8 mouse cellular contexts compared by ENCODE assay signal in genomic region chr2:164939106-164939505, GRCm38 (mm10). TPM values are rescaled to one million over a fixed set of nuclear protein-coding genes. Genes with fewer than 3 reads are reported as not detected.
DNase-seq lines count a peak whose midpoint lies in the region; ATAC-seq and TF ChIP-seq lines count a peak whose summit lies in the region.

No protein-coding gene starts in this region.

- peak overlapping the region; percentile 80 for H3K27ac ChIP-seq in hindbrain, postnatal 0 days
- peak overlapping the region; percentile 87 for H3K27ac ChIP-seq in neural tube, embryonic 14.5 days (ENCODE audit: low read depth, low read length)

- peaks cover 61% of the 10 kb centered on the region for H3K4me1 ChIP-seq in megakaryocyte, embryonic 14.5 days
- H3K4me1 ChIP-seq in hindbrain, postnatal 0 days (ENCODE audit: insufficient read depth, low read length) = peaks cover 7% of the 10 kb centered on the region
- H3K4me1 ChIP-seq in neural tube, embryonic 14.5 days (ENCODE audit: control insufficient read depth, insufficient read depth, low read length) = peaks cover 21% of the 10 kb centered on the region

- peak overlapping the region; percentile 82 for H3K4me3 ChIP-seq in megakaryocyte, embryonic 14.5 days (replicated peaks)
- H3K4me3 ChIP-seq in hindbrain, postnatal 0 days (ENCODE audit: low read length) = peak overlapping the region; percentile 34
- H3K4me3 ChIP-seq in neural tube, embryonic 14.5 days (ENCODE audit: low read depth, low read length) = peak overlapping the region; percentile 22

- H3K27me3 ChIP-seq in megakaryocyte, embryonic 14.5 days (replicated peaks) = peaks cover 93% of the 10 kb centered on the region
- H3K27me3 ChIP-seq in hindbrain, postnatal 0 days (ENCODE audit: insufficient read depth, low read length) = no peaks in the 10 kb centered on the region
- H3K27me3 ChIP-seq in neural tube, embryonic 14.5 days (ENCODE audit: control insufficient read depth, insufficient read depth, low read length) = no peaks in the 10 kb centered on the region

- H3K9ac ChIP-seq in hindbrain, postnatal 0 days (replicated peaks; ENCODE audit: low read length) = peak overlapping the region; percentile 45
- peak overlapping the region; percentile 53 for H3K9ac ChIP-seq in neural tube, embryonic 14.5 days (replicated peaks; ENCODE audit: low read depth, low read length)

- H3K4me2 ChIP-seq in hindbrain, postnatal 0 days (ENCODE audit: low read depth, low read length) = peak overlapping the region; percentile 57
- H3K4me2 ChIP-seq in neural tube, embryonic 14.5 days (ENCODE audit: low read depth, low read length) = peak overlapping the region; percentile 69

- no peak for ATAC-seq in megakaryocyte, adult 5-6 weeks (ENCODE audit: poor library complexity, severe bottlenecking)
- ATAC-seq in hindbrain, postnatal 0 days = peak; percentile 65; the same call in 1 of the 2 replicates
- ATAC-seq in neural tube, embryonic 14.5 days (ENCODE audit: low read depth) = peak; percentile 64

- peak; percentile 51 to 56 for DNase-seq in cerebellum, adult 18-20 months
- DNase-seq in cerebellum, postnatal 4 days (ENCODE audit: low spot score in 2 of 2) = no peak
- DNase-seq in hindbrain, postnatal 0 days (ENCODE audit: low spot score) = peak; percentile 59
- DNase-seq in urinary bladder, postnatal 25 days (ENCODE audit: low spot score) = no peak
- no peak for DNase-seq in kidney, adult 18-20 months

- no peak for TF ChIP-seq CTCF in hindbrain, postnatal 0 days (IDR thresholded peaks at IDR 0.05; ENCODE audit: low read depth)

- no peaks in the 10 kb centered on the region for H3K9me3 ChIP-seq in megakaryocyte, embryonic 14.5 days
- no peaks in the 10 kb centered on the region for H3K9me3 ChIP-seq in hindbrain, postnatal 0 days (ENCODE audit: low read length)
- no peaks in the 10 kb centered on the region for H3K9me3 ChIP-seq in neural tube, embryonic 14.5 days (ENCODE audit: control insufficient read depth, low read length)

- H3K36me3 ChIP-seq in megakaryocyte, embryonic 14.5 days (replicated peaks; ENCODE audit: low read length) = no peaks in the 10 kb centered on the region
- no peaks in the 10 kb centered on the region for H3K36me3 ChIP-seq in hindbrain, postnatal 0 days (ENCODE audit: insufficient read depth, low read length)
- no peaks in the 10 kb centered on the region for H3K36me3 ChIP-seq in neural tube, embryonic 14.5 days (ENCODE audit: control insufficient read depth, insufficient read depth, low read length)

- WGBS in hindbrain, postnatal 0 days = under 1% methylated on average over 11 of the region's 11 CpGs
- WGBS in neural tube, embryonic 14.5 days = under 1% methylated on average over 11 of the region's 11 CpGs

RNA-seq across cellular contexts. Expression of gene Mmp9, which starts 1.5 kb away (rescaled TPM):
- 2.4 TPM in 1 of 2 replicates, not detected in the other for polyA plus RNA-seq in megakaryocyte, embryonic 14.5 days (2012; ENCODE audit: insufficient read depth, low replicate concordance)
- total RNA-seq in megakaryocyte, adult 5-6 weeks (2015) = 326 and 367 TPM in 2 replicates
- total RNA-seq in megakaryocyte, adult 5-6 weeks (2017) = 217 and 317 TPM in 2 replicates
- total RNA-seq in hindbrain, postnatal 0 days (2014; rRNA removed) = 8.8 and 14.4 TPM in 2 replicates
- polyA plus RNA-seq in hindbrain, postnatal 0 days (2015; fragmentation: Nextera tagmentation; extraction: Ambion mirVana) = 6.7 and 7.1 TPM in 2 replicates
- 13.8 and 22.2 TPM in 2 replicates for polyA plus RNA-seq in neural tube, embryonic 14.5 days (2014; fragmentation: Nextera tagmentation; extraction: Ambion mirVana)

RNA-seq across cellular contexts. Expression of gene Slc12a5, which starts 21.5 kb away (rescaled TPM):
- polyA plus RNA-seq in megakaryocyte, embryonic 14.5 days (2012; ENCODE audit: insufficient read depth, low replicate concordance) = 0.47 and 0.89 TPM in 2 replicates
- total RNA-seq in megakaryocyte, adult 5-6 weeks (2015) = 0.91 and 1.3 TPM in 2 replicates
- total RNA-seq in megakaryocyte, adult 5-6 weeks (2017) = 0.48 and 0.89 TPM in 2 replicates
- total RNA-seq in hindbrain, postnatal 0 days (2014; rRNA removed) = 257 TPM in 2 replicates
- 67.1 and 71.0 TPM in 2 replicates for polyA plus RNA-seq in hindbrain, postnatal 0 days (2015; fragmentation: Nextera tagmentation; extraction: Ambion mirVana)
- polyA plus RNA-seq in neural tube, embryonic 14.5 days (2014; fragmentation: Nextera tagmentation; extraction: Ambion mirVana) = 51.5 and 68.8 TPM in 2 replicates

RNA-seq across cellular contexts. Expression of gene Zfp335, which starts 27.5 kb away (rescaled TPM):
- 21.8 and 45.9 TPM in 2 replicates for polyA plus RNA-seq in megakaryocyte, embryonic 14.5 days (2012; ENCODE audit: insufficient read depth, low replicate concordance)
- total RNA-seq in megakaryocyte, adult 5-6 weeks (2015) = 15.6 and 16.1 TPM in 2 replicates
- 9.4 and 10.0 TPM in 2 replicates for total RNA-seq in megakaryocyte, adult 5-6 weeks (2017)
- 26.5 and 28.3 TPM in 2 replicates for total RNA-seq in hindbrain, postnatal 0 days (2014; rRNA removed)
- 9.0 and 9.2 TPM in 2 replicates for polyA plus RNA-seq in hindbrain, postnatal 0 days (2015; fragmentation: Nextera tagmentation; extraction: Ambion mirVana)
- polyA plus RNA-seq in neural tube, embryonic 14.5 days (2014; fragmentation: Nextera tagmentation; extraction: Ambion mirVana) = 14.3 and 14.5 TPM in 2 replicates

Comparison
In these comparisons a context has a peak if more than half of its experiments do, and no peak if none do; other contexts are left out.
1. DNase-seq: peak in cerebellum, adult 18-20 months (2 of 2) and hindbrain, postnatal 0 days (single experiment); none in cerebellum, postnatal 4 days (0 of 2), urinary bladder, postnatal 25 days (single experiment) and kidney, adult 18-20 months (single experiment).
2. H3K4me3 ChIP-seq: peak in every context shown above with its lines; median percentile 82 in megakaryocyte, embryonic 14.5 days; 34 in hindbrain, postnatal 0 days; 22 in neural tube, embryonic 14.5 days.
3. RNA of gene Slc12a5, which starts 21.5 kb away (polyA plus RNA-seq): 67.1 to 71.0 TPM in hindbrain, postnatal 0 days and 51.5 to 68.8 TPM in neural tube, embryonic 14.5 days; 0.47 to 0.89 TPM in megakaryocyte, embryonic 14.5 days; every median in the first group is over 10 times any median in the second.